Mouse (Mus musculus) spleen, adult 2 months (tissue): ENCODE results near the gene Ryr2. TPM values are rescaled to one million over a fixed set of nuclear protein-coding genes. Genes with fewer than 3 reads are reported as not detected.

Experiments
- DNase-seq, 2 experiments: peaks; one replicate each; pipeline versions ENCODE4 v3.0.0 to v3.0.0-alpha.2; 2012 to 2021; ENCODE audit warnings: low spot score in 2 of 2, low read depth in 1 of 2
- H3K27ac ChIP-seq: fragments of 200-500 bp; 2 replicates; pipeline ENCODE4 v1.5.1; 2012; ENCODE audit warnings: low read length, inconsistent platforms; ENCODE audit not compliant: insufficient read depth
- H3K27me3 ChIP-seq: fragments of 200-500 bp; 2 replicates; pipeline ENCODE4 v1.6.1; 2012; ENCODE audit warnings: mild to moderate bottlenecking, moderate library complexity, low read length, inconsistent platforms; ENCODE audit not compliant: control insufficient read depth, insufficient read depth
- H3K36me3 ChIP-seq: fragments of 200-500 bp; 2 replicates; pipeline ENCODE4 v1.6.1; 2012; ENCODE audit warnings: mild to moderate bottlenecking, low read length, inconsistent platforms; ENCODE audit not compliant: control insufficient read depth, insufficient read depth
- H3K4me1 ChIP-seq: fragments of 200-500 bp; 2 replicates; pipeline ENCODE4 v1.6.1; 2011; ENCODE audit warnings: inconsistent platforms; ENCODE audit not compliant: control insufficient read depth, insufficient read depth, insufficient read length
- H3K4me3 ChIP-seq: fragments of 200-500 bp; 2 replicates; pipeline ENCODE4 v1.5.1; 2011; ENCODE audit warnings: mild to moderate bottlenecking, inconsistent platforms; ENCODE audit not compliant: insufficient read depth, insufficient read length; ENCODE audit errors: extremely low read depth
- CTCF ChIP-seq: fragments of 200-500 bp; IDR thresholded peaks from 2 replicates; pipeline ENCODE4 v1.5.1; 2011; ENCODE audit warnings: mild to moderate bottlenecking, inconsistent platforms; ENCODE audit not compliant: insufficient read depth, insufficient read length, insufficient replicate concordance; ENCODE audit errors: extremely low read depth
- POLR2A ChIP-seq: fragments of 200-500 bp; IDR thresholded peaks from 2 replicates; pipeline ENCODE4 v1.6.1; 2011; ENCODE audit warnings: low read depth, low read length, inconsistent platforms
- WGBS: fragments of 180-500 bp; shearing (Covaris S2); methylation state at CpG from one replicate; pipeline ENCODE4 v1.1.7; 2018; 5-methylcytosine and 5-hydroxymethylcytosine counted together
- polyA plus RNA-seq: library from polyadenylated mRNA; depleted of rRNA; stranded (reverse); fragments of >200 nt; gene quantifications from 2 replicates; pipeline ENCODE4 v1.2.3, GENCODE M21; 2012

Gene Ryr2
- polyA plus RNA-seq, 1 experiment, result 0.27 TPM

GRCm38 (mm10) chr13:11912208-11912607 lies 194.5 kb downstream of the Ryr2 start:
- H3K4me3 ChIP-seq, result no peak overlapping the region
- no peaks in the 10 kb centered on the region for H3K4me1 ChIP-seq
- H3K27ac ChIP-seq, result no peak overlapping the region
- H3K36me3 ChIP-seq, result no peaks in the 10 kb centered on the region
- DNase-seq, result no peak
- TF ChIP-seq CTCF (no peak), POLR2A (no peak)
- 86% methylated on average over 2 of the region's 2 CpGs for WGBS
- H3K27me3 ChIP-seq, result no peaks in the 10 kb centered on the region; the same call in 1 of the 2 replicates

DNA sequence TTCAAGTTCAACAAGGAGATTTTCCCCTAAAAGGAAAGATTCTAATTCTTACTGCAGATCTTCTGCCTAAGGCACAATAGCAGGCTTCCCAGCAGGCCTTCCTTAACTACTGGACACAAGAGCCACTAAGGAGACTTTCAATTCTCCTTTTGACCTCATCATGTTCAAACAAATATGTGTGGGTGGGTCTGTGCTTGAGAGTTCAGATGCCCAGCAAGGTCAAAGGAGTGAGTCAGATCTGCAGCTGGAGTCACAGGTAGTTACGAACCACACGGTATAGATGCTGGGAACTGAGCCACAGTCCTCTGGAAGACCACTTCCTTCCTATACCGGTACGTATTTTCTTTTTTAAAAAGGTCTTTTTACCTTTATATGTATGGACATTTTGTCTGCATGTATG lies 198.6 kb downstream of the Ryr2 start:
- H3K27me3 ChIP-seq, result no peaks in the 10 kb centered on the region; the same call in 1 of the 2 replicates
- 65% methylated on average over 4 of the region's 4 CpGs for WGBS
- no peak overlapping the region for H3K4me3 ChIP-seq
- H3K36me3 ChIP-seq, result no peaks in the 10 kb centered on the region
- H3K27ac ChIP-seq, result no peak overlapping the region
- TF ChIP-seq POLR2A, result no peak
- no peak for TF ChIP-seq CTCF
- no peaks in the 10 kb centered on the region for H3K4me1 ChIP-seq
- no peak for DNase-seq

DNA sequence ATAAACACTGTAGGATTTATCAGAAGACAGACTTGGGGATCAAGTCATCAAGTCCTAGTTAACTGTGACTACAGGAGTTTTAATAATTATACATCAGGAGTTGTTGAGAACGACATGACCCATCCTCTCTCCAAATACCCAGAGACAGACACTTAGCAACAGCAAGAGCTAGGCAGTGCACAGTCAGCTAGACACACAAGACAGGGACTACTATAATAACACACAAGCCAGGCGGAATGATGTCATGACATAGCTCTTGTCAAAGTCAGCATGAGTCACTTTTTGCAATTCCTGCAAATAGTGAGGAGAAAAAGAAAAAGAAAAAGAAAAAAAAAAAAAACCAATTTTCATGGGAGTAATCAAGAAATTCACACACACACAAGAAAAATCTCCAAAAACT lies 201.6 kb downstream of the Ryr2 start:
- 82% methylated on average over 2 of the region's 2 CpGs for WGBS
- Histone ChIP-seq H3K36me3 (no peaks in the 10 kb centered on the region), H3K4me1 (no peaks in the 10 kb centered on the region), H3K4me3 (no peak overlapping the region), H3K27me3 (no peaks in the 10 kb centered on the region; the same call in 1 of the 2 replicates), H3K27ac (no peak overlapping the region)
- TF ChIP-seq POLR2A (no peak), CTCF (no peak)
- DNase-seq, result no peak

GRCm38 (mm10) chr13:11903272-11903671 lies 203.5 kb downstream of the Ryr2 start:
- Histone ChIP-seq H3K27me3 (no peaks in the 10 kb centered on the region), H3K36me3 (no peaks in the 10 kb centered on the region), H3K27ac (no peak overlapping the region), H3K4me3 (no peak overlapping the region), H3K4me1 (no peaks in the 10 kb centered on the region)
- TF ChIP-seq POLR2A, result no peak
- TF ChIP-seq CTCF, result no peak
- DNase-seq, result no peak
- 61% methylated on average over 9 of the region's 9 CpGs for WGBS

DNA sequence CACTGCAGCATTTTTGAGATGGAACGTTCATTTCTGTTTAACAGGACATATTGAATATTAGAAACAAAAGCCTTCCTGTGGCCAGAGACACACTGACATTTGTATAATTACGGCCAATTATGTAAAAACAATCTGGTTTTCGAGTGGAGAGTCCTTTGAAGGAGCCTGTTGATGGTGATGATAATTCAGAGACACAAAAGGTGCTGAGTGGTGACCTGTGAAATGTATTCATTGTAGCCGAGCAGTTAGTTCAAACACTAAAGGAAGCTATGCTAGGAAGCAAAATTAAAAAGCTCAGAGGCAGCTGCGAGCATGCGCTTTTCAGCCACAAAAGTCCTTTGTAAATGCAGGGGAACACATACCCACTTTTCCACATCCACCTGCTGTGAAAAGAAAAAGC lies 203.9 kb downstream of the Ryr2 start:
- Histone ChIP-seq H3K27ac (no peak overlapping the region), H3K36me3 (no peaks in the 10 kb centered on the region), H3K4me3 (no peak overlapping the region), H3K4me1 (no peaks in the 10 kb centered on the region), H3K27me3 (no peaks in the 10 kb centered on the region)
- no peak for TF ChIP-seq POLR2A
- TF ChIP-seq CTCF, result no peak
- WGBS, result 77% methylated on average over 6 of the region's 6 CpGs
- no peak for DNase-seq

GRCm38 (mm10) chr13:11900631-11901030 lies 206.1 kb downstream of the Ryr2 start:
- no peaks in the 10 kb centered on the region for H3K4me1 ChIP-seq
- H3K36me3 ChIP-seq, result no peaks in the 10 kb centered on the region
- H3K27ac ChIP-seq, result no peak overlapping the region
- no peaks in the 10 kb centered on the region for H3K27me3 ChIP-seq
- DNase-seq, result no peak
- 74% methylated on average over 2 of the region's 2 CpGs for WGBS
- TF ChIP-seq CTCF (no peak), POLR2A (no peak)
- no peak overlapping the region for H3K4me3 ChIP-seq

DNA sequence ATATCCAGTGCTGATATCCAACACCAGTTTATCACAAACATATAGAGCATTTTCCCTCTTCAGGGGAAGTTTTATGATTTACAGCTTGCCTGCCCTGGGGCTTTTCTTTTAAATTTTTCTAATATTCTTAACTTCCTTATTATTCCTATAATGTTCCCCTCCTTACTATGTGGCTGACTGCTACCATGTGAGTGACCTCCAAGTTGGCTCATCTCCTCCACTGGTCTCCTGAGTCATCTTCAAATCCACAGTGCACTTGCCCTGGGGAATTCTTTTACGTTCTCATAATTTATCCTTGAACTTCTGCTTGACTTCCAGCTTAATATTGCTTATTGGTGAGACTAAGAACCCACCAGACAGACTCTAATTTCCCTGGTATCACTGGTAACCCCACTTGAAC lies 211.1 kb downstream of the Ryr2 start:
- Histone ChIP-seq H3K27me3 (no peaks in the 10 kb centered on the region), H3K36me3 (no peaks in the 10 kb centered on the region), H3K4me1 (no peaks in the 10 kb centered on the region), H3K4me3 (no peak overlapping the region), H3K27ac (no peak overlapping the region)
- no peak for DNase-seq
- TF ChIP-seq CTCF (no peak), POLR2A (no peak)
- WGBS, result 64% methylated on average over 1 of the region's 1 CpGs
